Mouse (Mus musculus) ovary, postnatal 10 days (tissue): Measurements from ENCODE around the gene Aqp11.

Experiments
- DNase-seq: peaks from one replicate; pipeline ENCODE4 v3.0.0; 2022; ENCODE audit warnings: low spot score

The Aqp11 gene

GRCm38 (mm10) chr7:97737638-97738456 lies at the start of gene Aqp11:
Gene Aqp11 (minus strand): TSS chr7:97738289.
- peak; percentile 53 for DNase-seq

GRCm38 (mm10) chr7:97783523-97783922 lies 45.4 kb upstream of the Aqp11 start:
- no peak for DNase-seq

GRCm38 (mm10) chr7:97781496-97781895 lies 43.4 kb upstream of the Aqp11 start:
- no peak for DNase-seq

GRCm38 (mm10) chr7:97780815-97781214 lies 42.7 kb upstream of the Aqp11 start:
- DNase-seq, result no peak

GRCm38 (mm10) chr7:97780222-97780621 lies 42.1 kb upstream of the Aqp11 start:
- DNase-seq, result no peak

GRCm38 (mm10) chr7:97777191-97777590 lies 39.1 kb upstream of the Aqp11 start:
- DNase-seq, result no peak

GRCm38 (mm10) chr7:97775923-97776322 lies 37.8 kb upstream of the Aqp11 start:
- DNase-seq, result no peak

GRCm38 (mm10) chr7:97775380-97775779 lies 37.3 kb upstream of the Aqp11 start:
- DNase-seq, result no peak

GRCm38 (mm10) chr7:97770841-97771620 lies 32.9 kb upstream of the Aqp11 start:
- no peak for DNase-seq

- DNase-seq, result no peak
These were observed 30.9 kb upstream of the Aqp11 start for GRCm38 (mm10) chr7:97769020-97769419.

- no peak for DNase-seq
These were observed 29.8 kb upstream of the Aqp11 start for GRCm38 (mm10) chr7:97767841-97768240.

GRCm38 (mm10) chr7:97766406-97767166 lies 28.5 kb upstream of the Aqp11 start:
- no peak for DNase-seq

- no peak for DNase-seq
These were observed 27.9 kb upstream of the Aqp11 start for GRCm38 (mm10) chr7:97765963-97766347.

- DNase-seq, result no peak
These were observed 27.3 kb upstream of the Aqp11 start for GRCm38 (mm10) chr7:97765181-97765962.

GRCm38 (mm10) chr7:97764591-97764990 lies 26.5 kb upstream of the Aqp11 start:
- DNase-seq, result no peak

GRCm38 (mm10) chr7:97756967-97757881 lies 19.1 kb upstream of the Aqp11 start:
- DNase-seq, result no peak

- DNase-seq, result no peak
These were observed 11.4 kb upstream of the Aqp11 start for GRCm38 (mm10) chr7:97749207-97750190.

GRCm38 (mm10) chr7:97748527-97749206 lies 10.6 kb upstream of the Aqp11 start:
- no peak for DNase-seq
